Mouse (Mus musculus): ENCODE data around the gene Arhgdib. TPM values are rescaled to one million over a fixed set of nuclear protein-coding genes. Genes with fewer than 3 reads are reported as not detected.

Gene Arhgdib
- polyA plus RNA-seq, 1 experiment: 5.8 TPM

DNA sequence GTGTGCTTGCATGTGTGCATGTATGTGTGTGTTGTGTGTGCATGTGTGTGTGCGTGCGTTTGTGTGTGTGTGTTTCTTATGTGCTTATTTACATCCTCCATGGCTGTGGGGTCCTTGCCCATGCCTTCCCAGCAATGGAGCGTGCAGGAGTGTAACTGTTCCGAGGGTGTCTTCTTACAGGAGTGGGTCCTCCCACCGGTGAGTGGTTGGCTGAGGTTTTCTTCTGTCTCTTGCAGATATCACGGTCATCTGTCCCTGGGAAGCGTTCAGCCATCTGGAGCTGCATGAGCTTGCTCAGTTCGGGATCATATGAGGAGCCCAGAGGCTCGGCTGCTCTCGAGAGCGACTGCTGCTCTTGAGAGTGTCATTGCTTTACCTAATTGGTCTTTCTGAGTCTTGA lies 21.3 kb upstream of the Arhgdib start:
- Histone ChIP-seq H3K4me1 (ENCODE audit: control insufficient read depth, insufficient read depth, low read length) (peaks cover 3% of the 10 kb centered on the region; the same call in 1 of the 2 replicates), H3K4me3 (ENCODE audit: control insufficient read depth, low read depth, low read length) (no peak overlapping the region), H3K36me3 (ENCODE audit: control insufficient read depth, insufficient read depth, low read length) (no peaks in the 10 kb centered on the region), H3K27ac (ENCODE audit: control insufficient read depth, insufficient read depth, low read depth, low read length) (no peak overlapping the region), H3K27me3 (ENCODE audit: control insufficient read depth, insufficient read depth, low read length) (no peaks in the 10 kb centered on the region)
- TF ChIP-seq POLR2A (IDR thresholded peaks at IDR 0.05; ENCODE audit: control insufficient read depth, low read depth, low read length): no peak
- no peak for TF ChIP-seq CTCF (IDR thresholded peaks at IDR 0.05; ENCODE audit: control insufficient read depth, insufficient read depth, insufficient replicate concordance, low read depth, low read length)

DNA sequence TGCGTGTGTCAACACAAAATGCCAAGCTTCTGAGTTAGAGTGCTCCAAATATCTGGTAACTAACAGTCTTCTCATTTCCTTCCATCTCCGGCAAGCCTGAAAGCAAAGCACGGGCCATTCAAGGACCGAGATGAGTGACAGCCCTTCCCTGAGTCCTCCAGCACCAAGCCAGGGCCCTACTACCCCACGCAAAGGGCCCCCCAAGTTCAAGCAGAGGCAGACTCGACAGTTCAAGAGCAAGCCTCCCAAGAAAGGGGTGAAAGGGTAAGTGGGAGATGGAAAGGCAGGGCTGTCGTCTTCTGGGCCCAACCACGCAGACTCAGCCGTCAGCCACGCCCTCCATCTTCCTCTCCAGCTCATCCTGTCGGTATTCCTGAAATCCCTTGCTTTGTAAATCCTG lies 17.4 kb upstream of the Arhgdib start:
- Histone ChIP-seq H3K4me1 (ENCODE audit: control insufficient read depth, insufficient read depth, low read length) (peaks cover 3% of the 10 kb centered on the region; the same call in 1 of the 2 replicates), H3K27ac (ENCODE audit: control insufficient read depth, insufficient read depth, low read depth, low read length) (no peak overlapping the region), H3K4me3 (ENCODE audit: control insufficient read depth, low read depth, low read length) (no peak overlapping the region; the same call in 1 of the 2 replicates), H3K36me3 (ENCODE audit: control insufficient read depth, insufficient read depth, low read length) (no peaks in the 10 kb centered on the region), H3K27me3 (ENCODE audit: control insufficient read depth, insufficient read depth, low read length) (no peaks in the 10 kb centered on the region)
- no peak for TF ChIP-seq CTCF (IDR thresholded peaks at IDR 0.05; ENCODE audit: control insufficient read depth, insufficient read depth, insufficient replicate concordance, low read depth, low read length)
- no peak for TF ChIP-seq POLR2A (IDR thresholded peaks at IDR 0.05; ENCODE audit: control insufficient read depth, low read depth, low read length)

DNA sequence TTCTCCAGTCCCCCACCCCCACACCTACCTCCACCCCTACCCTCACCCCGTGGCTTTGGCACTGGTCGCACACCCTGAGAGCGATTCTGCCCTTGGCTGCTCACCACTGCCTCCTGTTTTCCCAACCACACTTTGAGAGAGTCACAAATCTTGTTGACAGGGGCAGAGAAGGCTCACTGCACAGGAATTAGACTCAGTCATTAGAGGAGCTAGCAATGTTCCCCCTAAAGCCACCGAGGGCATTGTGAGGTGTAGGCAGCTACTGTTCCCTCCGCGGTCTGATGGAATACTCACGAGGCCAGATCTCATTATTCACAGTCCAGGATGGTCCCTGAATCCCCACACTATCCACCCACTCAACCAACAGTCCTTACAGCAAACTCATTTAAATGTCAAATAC lies 15.4 kb upstream of the Arhgdib start:
- no peak overlapping the region for H3K4me3 ChIP-seq (ENCODE audit: control insufficient read depth, low read depth, low read length)
- TF ChIP-seq CTCF (IDR thresholded peaks at IDR 0.05; ENCODE audit: control insufficient read depth, insufficient read depth, insufficient replicate concordance, low read depth, low read length) (no peak), POLR2A (IDR thresholded peaks at IDR 0.05; ENCODE audit: control insufficient read depth, low read depth, low read length) (no peak)
- peaks cover 3% of the 10 kb centered on the region; the same call in 1 of the 2 replicates for H3K4me1 ChIP-seq (ENCODE audit: control insufficient read depth, insufficient read depth, low read length)
- H3K27me3 ChIP-seq (ENCODE audit: control insufficient read depth, insufficient read depth, low read length): no peaks in the 10 kb centered on the region
- H3K27ac ChIP-seq (ENCODE audit: control insufficient read depth, insufficient read depth, low read depth, low read length): no peak overlapping the region
- H3K36me3 ChIP-seq (ENCODE audit: control insufficient read depth, insufficient read depth, low read length): no peaks in the 10 kb centered on the region

DNA sequence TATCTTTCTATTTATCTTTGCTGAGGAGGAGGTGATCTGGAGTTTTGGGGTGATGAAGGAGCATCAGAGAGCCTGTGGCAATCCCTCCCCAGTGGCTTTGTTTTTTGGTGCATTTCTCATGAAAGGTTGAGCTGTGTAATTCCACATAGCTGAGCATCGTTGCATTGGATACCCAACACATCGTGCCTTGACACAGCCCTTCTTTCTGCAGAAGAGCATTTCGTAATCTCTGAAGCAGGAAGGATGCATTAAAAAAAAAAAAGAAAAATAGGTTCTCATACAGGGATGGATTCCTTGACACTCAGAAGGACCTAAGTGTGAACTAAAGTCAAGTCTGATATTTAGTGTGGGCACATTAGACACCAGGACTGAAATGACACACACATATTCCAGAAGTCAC lies 13.5 kb upstream of the Arhgdib start:
- peaks cover 3% of the 10 kb centered on the region; the same call in 1 of the 2 replicates for H3K4me1 ChIP-seq (ENCODE audit: control insufficient read depth, insufficient read depth, low read length)
- H3K27ac ChIP-seq (ENCODE audit: control insufficient read depth, insufficient read depth, low read depth, low read length): no peak overlapping the region
- no peak overlapping the region for H3K4me3 ChIP-seq (ENCODE audit: control insufficient read depth, low read depth, low read length)
- no peaks in the 10 kb centered on the region for H3K27me3 ChIP-seq (ENCODE audit: control insufficient read depth, insufficient read depth, low read length)
- no peaks in the 10 kb centered on the region for H3K36me3 ChIP-seq (ENCODE audit: control insufficient read depth, insufficient read depth, low read length)
- no peak for TF ChIP-seq POLR2A (IDR thresholded peaks at IDR 0.05; ENCODE audit: control insufficient read depth, low read depth, low read length)
- TF ChIP-seq CTCF (IDR thresholded peaks at IDR 0.05; ENCODE audit: control insufficient read depth, insufficient read depth, insufficient replicate concordance, low read depth, low read length): no peak

DNA sequence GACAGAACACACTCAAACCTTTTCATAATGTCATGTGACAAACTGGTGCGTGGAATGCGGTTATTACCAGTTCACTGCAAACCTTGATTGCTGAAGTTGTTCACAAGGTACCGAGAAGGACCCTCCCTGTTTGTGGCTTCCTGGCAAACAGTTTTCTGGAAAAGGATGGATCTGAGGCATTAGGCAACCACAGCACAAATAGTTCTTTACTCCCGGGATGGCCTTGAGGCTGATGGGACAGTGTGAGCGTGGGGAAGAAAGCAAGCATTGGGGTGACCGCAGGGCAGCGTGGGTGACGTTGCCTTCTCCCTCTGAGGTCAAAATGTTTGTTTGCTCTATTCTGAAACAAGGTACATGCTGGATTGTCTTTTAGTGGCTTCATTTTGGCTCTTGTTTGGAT lies 13.0 kb upstream of the Arhgdib start:
- Histone ChIP-seq H3K36me3 (ENCODE audit: control insufficient read depth, insufficient read depth, low read length) (no peaks in the 10 kb centered on the region), H3K27me3 (ENCODE audit: control insufficient read depth, insufficient read depth, low read length) (no peaks in the 10 kb centered on the region), H3K27ac (ENCODE audit: control insufficient read depth, insufficient read depth, low read depth, low read length) (no peak overlapping the region), H3K4me3 (ENCODE audit: control insufficient read depth, low read depth, low read length) (no peak overlapping the region), H3K4me1 (ENCODE audit: control insufficient read depth, insufficient read depth, low read length) (peaks cover 3% of the 10 kb centered on the region; the same call in 1 of the 2 replicates)
- TF ChIP-seq POLR2A (IDR thresholded peaks at IDR 0.05; ENCODE audit: control insufficient read depth, low read depth, low read length) (no peak), CTCF (IDR thresholded peaks at IDR 0.05; ENCODE audit: control insufficient read depth, insufficient read depth, insufficient replicate concordance, low read depth, low read length) (no peak)

DNA sequence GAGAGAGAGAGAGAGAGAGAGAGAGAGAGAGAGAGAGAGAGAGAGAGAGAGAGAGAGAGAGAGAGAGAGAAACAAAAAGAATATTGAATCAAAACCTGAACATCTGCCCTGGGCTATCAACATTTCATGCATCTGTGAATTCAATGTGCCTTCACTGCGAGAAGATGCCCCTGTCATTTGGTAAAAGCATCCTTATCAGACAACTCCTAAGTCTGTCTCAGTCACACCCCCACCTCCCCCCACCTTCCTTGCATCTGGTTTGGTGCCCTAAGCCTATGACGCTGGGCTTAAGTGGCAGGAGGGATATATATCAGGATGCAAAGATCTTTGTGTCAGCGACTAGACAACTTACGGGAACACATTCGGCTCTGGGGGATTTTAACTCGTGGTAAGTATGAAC lies 12.5 kb upstream of the Arhgdib start:
- H3K4me1 ChIP-seq (ENCODE audit: control insufficient read depth, insufficient read depth, low read length): peaks cover 1% of the 10 kb centered on the region; the same call in 1 of the 2 replicates
- TF ChIP-seq POLR2A (IDR thresholded peaks at IDR 0.05; ENCODE audit: control insufficient read depth, low read depth, low read length) (no peak), CTCF (IDR thresholded peaks at IDR 0.05; ENCODE audit: control insufficient read depth, insufficient read depth, insufficient replicate concordance, low read depth, low read length) (no peak)
- no peaks in the 10 kb centered on the region for H3K27me3 ChIP-seq (ENCODE audit: control insufficient read depth, insufficient read depth, low read length)

DNA sequence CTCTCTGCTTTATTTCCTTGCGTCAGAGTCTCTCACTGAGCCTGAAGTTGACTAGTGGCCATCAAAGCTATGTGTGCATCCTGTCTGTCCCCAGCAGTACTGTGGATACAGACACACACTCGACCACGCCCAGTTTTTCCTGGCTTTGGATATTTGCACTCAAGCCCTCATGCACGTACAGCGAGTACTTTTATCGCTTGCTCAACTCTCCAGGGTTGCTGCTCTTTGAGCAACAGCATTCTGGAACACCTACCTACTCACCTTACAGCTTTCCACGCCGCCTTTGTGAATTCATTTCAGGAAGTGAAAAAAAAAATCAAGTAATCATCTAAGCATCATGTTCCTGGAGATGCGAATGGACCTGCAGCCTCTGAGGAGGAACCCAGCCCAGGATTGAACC lies 11.2 kb upstream of the Arhgdib start:
- Histone ChIP-seq H3K27me3 (ENCODE audit: control insufficient read depth, insufficient read depth, low read length) (no peaks in the 10 kb centered on the region), H3K4me1 (ENCODE audit: control insufficient read depth, insufficient read depth, low read length) (no peaks in the 10 kb centered on the region)
- TF ChIP-seq POLR2A (IDR thresholded peaks at IDR 0.05; ENCODE audit: control insufficient read depth, low read depth, low read length) (no peak), CTCF (IDR thresholded peaks at IDR 0.05; ENCODE audit: control insufficient read depth, insufficient read depth, insufficient replicate concordance, low read depth, low read length) (no peak)

More for the DNA sequence above, 12.5 kb upstream of the Arhgdib start:
- no peak overlapping the region for H3K27ac ChIP-seq (ENCODE audit: control insufficient read depth, insufficient read depth, low read depth, low read length)
- H3K36me3 ChIP-seq (ENCODE audit: control insufficient read depth, insufficient read depth, low read length): no peaks in the 10 kb centered on the region
- no peak overlapping the region for H3K4me3 ChIP-seq (ENCODE audit: control insufficient read depth, low read depth, low read length)

DNA sequence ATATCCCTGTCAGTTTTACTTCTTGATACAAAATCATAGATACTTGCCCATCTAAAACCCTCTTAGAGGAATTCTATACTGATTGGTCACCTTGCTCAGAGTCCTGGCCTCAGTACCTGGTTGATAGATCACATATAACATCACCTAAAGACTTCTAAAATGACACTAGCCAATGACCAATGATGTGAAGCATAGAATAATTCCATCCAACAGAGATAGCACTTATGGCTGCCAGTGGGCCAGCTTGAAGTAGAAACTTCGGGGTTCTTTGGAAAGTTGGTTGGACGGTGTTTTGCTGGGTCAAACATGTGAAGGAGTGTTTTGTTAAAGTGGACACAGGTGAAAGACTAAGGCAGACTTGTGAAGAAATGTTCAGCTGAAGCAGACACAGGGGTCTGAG lies 8.5 kb upstream of the Arhgdib start:
- TF ChIP-seq POLR2A (IDR thresholded peaks at IDR 0.05; ENCODE audit: control insufficient read depth, low read depth, low read length): no peak
- no peak for TF ChIP-seq CTCF (IDR thresholded peaks at IDR 0.05; ENCODE audit: control insufficient read depth, insufficient read depth, insufficient replicate concordance, low read depth, low read length)
- no peaks in the 10 kb centered on the region for H3K4me1 ChIP-seq (ENCODE audit: control insufficient read depth, insufficient read depth, low read length)
- H3K4me3 ChIP-seq (ENCODE audit: control insufficient read depth, low read depth, low read length): no peak overlapping the region

More for the DNA sequence above, 11.2 kb upstream of the Arhgdib start:
- H3K36me3 ChIP-seq (ENCODE audit: control insufficient read depth, insufficient read depth, low read length): no peaks in the 10 kb centered on the region
- H3K4me3 ChIP-seq (ENCODE audit: control insufficient read depth, low read depth, low read length): no peak overlapping the region
- H3K27ac ChIP-seq (ENCODE audit: control insufficient read depth, insufficient read depth, low read depth, low read length): no peak overlapping the region

More for the DNA sequence above, 8.5 kb upstream of the Arhgdib start:
- Histone ChIP-seq H3K36me3 (ENCODE audit: control insufficient read depth, insufficient read depth, low read length) (no peaks in the 10 kb centered on the region), H3K27ac (ENCODE audit: control insufficient read depth, insufficient read depth, low read depth, low read length) (no peak overlapping the region), H3K27me3 (ENCODE audit: control insufficient read depth, insufficient read depth, low read length) (no peaks in the 10 kb centered on the region)
